Mouse (Mus musculus) heart, adult 2 months (tissue): ENCODE measurements at regions not wholly inside any gene's neighbourhood (a gene's known extent, or its start where the extent isn't known, plus 50 kb on each side); places are given as distances from the start of the nearest gene placed in this dataset.

Source experiments
- DNase-seq, 2 experiments: peaks; one replicate each; pipeline ENCODE4 v3.0.0; 2021
- H3K27ac ChIP-seq: fragments of 200-600 bp; 2 replicates; pipeline ENCODE4 v1.8.1; 2022
- H3K27me3 ChIP-seq: fragments of 200-500 bp; 2 replicates; pipeline ENCODE4 v1.6.1; 2012; ENCODE audit warnings: mild to moderate bottlenecking, low read length, inconsistent platforms, mixed read lengths; ENCODE audit not compliant: control insufficient read depth, insufficient read depth
- H3K36me3 ChIP-seq: fragments of 200-500 bp; 2 replicates; pipeline ENCODE4 v1.6.1; 2012; ENCODE audit warnings: low read length, inconsistent platforms; ENCODE audit not compliant: control insufficient read depth, insufficient read depth
- H3K4me1 ChIP-seq: fragments of 200-500 bp; 2 replicates; pipeline ENCODE4 v1.6.1; 2011; ENCODE audit warnings: low read length; ENCODE audit not compliant: control insufficient read depth, insufficient read depth
- H3K4me3 ChIP-seq: fragments of 200-600 bp; 2 replicates; pipeline ENCODE4 v1.8.1; 2022
- H3K79me2 ChIP-seq: fragments of 200-500 bp; replicated peaks from 2 replicates; pipeline ENCODE4 v1.6.1; 2012; ENCODE audit warnings: mild to moderate bottlenecking, inconsistent platforms, low read length, moderate library complexity, mixed read lengths; ENCODE audit not compliant: control insufficient read depth, insufficient read depth
- H3K9ac ChIP-seq: fragments of 200-500 bp; 2 replicates; pipeline ENCODE4 v1.6.1; 2012; ENCODE audit warnings: low read depth, mild to moderate bottlenecking, control low read depth, inconsistent platforms, low read length, mixed read lengths
- CTCF ChIP-seq: fragments of 200-600 bp; IDR thresholded peaks from 2 replicates; pipeline ENCODE4 v1.8.1; 2022; ENCODE audit warnings: antibody characterized with exemption, mild to moderate bottlenecking, moderate library complexity
- EP300 ChIP-seq: fragments of 200-500 bp; IDR thresholded peaks from 2 replicates; pipeline ENCODE4 v1.6.1; 2011; ENCODE audit warnings: low read depth, low read length, control low read depth; ENCODE audit not compliant: insufficient read depth
- POLR2A ChIP-seq: fragments of 200-500 bp; IDR thresholded peaks from 2 replicates; pipeline ENCODE4 v1.6.1; 2011; ENCODE audit warnings: mild to moderate bottlenecking, low read depth, low read length, control low read depth; ENCODE audit not compliant: insufficient read depth
- WGBS: fragments of 180-500 bp; shearing (Covaris S2); methylation state at CpG from one replicate; pipeline ENCODE4 v1.1.7; 2018; 5-methylcytosine and 5-hydroxymethylcytosine counted together
- intact Hi-C: fragments of 180-260 bp; cut with DNase I; formaldehyde crosslinking; loops from one replicate; pipeline ENCODE4 v1.15.1; 2025

DNA sequence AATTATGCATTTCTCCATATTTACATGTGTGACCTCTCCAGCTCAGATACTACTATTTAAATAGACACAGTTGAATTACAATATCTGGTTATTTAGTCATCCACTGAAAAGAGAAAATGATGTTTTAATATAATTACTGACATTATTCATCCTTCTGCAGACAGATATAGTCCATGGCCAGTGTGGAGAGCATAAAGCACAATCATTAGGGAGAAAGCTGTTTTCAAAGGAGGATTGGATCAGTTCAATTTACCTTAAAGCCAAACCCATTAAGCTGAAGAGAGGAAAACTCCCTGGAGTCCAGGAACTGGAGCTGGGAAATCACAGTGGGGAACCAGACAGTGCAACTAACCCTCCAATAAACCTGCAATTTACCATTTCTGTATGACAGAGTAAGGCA is 339.8 kb upstream of the Rgs17 start:
- no peaks in the 10 kb centered on the region for H3K4me1 ChIP-seq
- no peaks in the 10 kb centered on the region for H3K36me3 ChIP-seq
- no peak for DNase-seq
- no peaks in the 10 kb centered on the region for H3K27me3 ChIP-seq
- H3K9ac ChIP-seq: no peak overlapping the region
- intact Hi-C loops: no loop called here
- no peaks in the 10 kb centered on the region for H3K79me2 ChIP-seq
- TF ChIP-seq EP300 (no peak), POLR2A (no peak), CTCF (no peak)
- H3K27ac ChIP-seq: no peak overlapping the region
- no peak overlapping the region for H3K4me3 ChIP-seq

DNA sequence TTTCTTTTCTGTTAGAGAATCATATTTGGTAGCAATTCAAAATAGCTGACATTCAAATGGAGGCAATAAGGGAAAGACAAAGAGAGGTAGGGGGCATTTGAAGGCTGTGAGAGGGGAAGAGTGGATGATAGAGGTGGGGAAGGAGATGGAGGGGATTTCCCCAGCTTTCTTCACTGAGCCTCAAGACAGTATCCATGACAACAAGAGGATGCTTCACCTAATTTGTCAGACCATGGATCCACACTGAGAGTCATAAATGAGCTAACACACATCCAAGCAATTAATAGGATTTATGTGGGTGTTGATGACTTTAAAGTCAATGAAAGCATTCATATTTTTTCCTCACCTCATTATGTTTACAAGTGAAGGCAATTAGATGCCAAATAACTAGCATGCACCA is 343.5 kb upstream of the Rgs17 start:
- TF ChIP-seq EP300 (no peak), CTCF (no peak), POLR2A (no peak)
- H3K4me1 ChIP-seq: no peaks in the 10 kb centered on the region
- H3K36me3 ChIP-seq: no peaks in the 10 kb centered on the region
- no peak for DNase-seq
- intact Hi-C loops: no loop called here
- no peak overlapping the region for H3K9ac ChIP-seq
- no peak overlapping the region for H3K27ac ChIP-seq
- H3K27me3 ChIP-seq: no peaks in the 10 kb centered on the region
- no peaks in the 10 kb centered on the region for H3K79me2 ChIP-seq
- H3K4me3 ChIP-seq: no peak overlapping the region

DNA sequence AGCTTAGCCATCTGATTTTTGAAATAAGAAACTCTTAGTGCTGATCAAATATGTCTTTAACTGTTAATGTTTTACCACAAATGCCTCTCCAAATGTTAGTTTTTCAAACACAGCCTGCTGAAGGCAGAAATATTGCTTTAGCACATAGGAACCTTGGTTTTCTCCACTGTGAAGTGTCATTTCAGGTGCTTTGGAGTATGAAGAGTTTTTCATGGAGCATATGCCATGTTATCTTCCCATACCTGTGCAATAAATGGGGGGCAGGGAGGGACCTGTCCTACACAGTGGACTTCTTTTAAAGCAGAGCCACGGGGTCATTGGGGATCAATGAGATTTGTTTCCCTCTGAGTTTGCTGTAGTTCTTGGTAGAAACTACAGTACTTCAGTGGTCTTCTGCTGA is 369.2 kb upstream of the Rgs17 start:
- WGBS: 57% methylated on average over 1 of the region's 1 CpGs
- Histone ChIP-seq H3K27ac (no peak overlapping the region), H3K36me3 (no peaks in the 10 kb centered on the region), H3K27me3 (no peaks in the 10 kb centered on the region), H3K9ac (no peak overlapping the region), H3K4me3 (no peak overlapping the region), H3K4me1 (no peaks in the 10 kb centered on the region), H3K79me2 (no peaks in the 10 kb centered on the region)
- intact Hi-C loops: no loop called here
- TF ChIP-seq POLR2A (no peak), EP300 (no peak), CTCF (no peak)
- no peak for DNase-seq

DNA sequence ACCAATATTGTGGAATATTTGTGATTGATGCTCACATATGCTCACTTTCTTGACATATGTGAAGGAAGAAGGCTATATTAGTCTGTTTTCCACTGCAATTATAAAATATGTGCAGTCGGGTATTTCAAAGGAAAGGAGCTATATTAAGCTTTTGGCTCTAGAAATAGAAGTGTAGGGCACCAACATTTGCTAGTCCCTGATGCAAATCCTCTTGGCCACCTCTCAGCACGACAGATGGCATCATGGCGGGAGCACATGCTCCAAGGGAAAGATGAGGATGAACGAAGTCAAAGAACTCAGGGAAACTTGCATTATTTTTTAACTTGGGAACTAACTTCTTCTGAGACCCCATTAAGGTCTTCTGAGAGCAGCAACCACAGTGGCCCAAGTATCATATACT is 374.4 kb upstream of the Rgs17 start:
- WGBS: 80% methylated on average over 4 of the region's 4 CpGs
- DNase-seq: no peak
- Histone ChIP-seq H3K4me1 (no peaks in the 10 kb centered on the region), H3K27me3 (no peaks in the 10 kb centered on the region), H3K36me3 (no peaks in the 10 kb centered on the region), H3K79me2 (no peaks in the 10 kb centered on the region), H3K9ac (no peak overlapping the region), H3K27ac (no peak overlapping the region), H3K4me3 (no peak overlapping the region)
- intact Hi-C loops: no loop called here
- no peak for TF ChIP-seq POLR2A

DNA sequence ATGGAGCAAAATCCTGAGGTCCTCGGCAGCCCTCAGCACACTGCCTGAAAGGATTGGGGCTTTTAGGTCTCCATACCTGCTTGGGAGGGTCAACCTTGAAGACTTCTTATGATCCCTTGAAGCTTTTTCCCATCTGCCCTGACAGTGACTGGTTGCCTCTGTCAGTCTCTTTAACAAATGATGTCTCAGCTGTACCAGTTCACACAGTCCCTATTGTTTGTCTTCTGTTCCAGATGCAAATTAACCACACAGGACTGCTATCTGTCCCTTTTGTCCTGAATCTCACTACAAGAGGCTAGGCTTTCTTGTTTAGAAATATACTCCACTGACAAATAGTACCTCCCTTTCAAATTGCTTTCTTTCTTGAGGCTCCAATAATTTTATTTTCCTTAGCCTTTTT is 375.6 kb upstream of the Rgs17 start:
- H3K27ac ChIP-seq: no peak overlapping the region
- no peaks in the 10 kb centered on the region for H3K27me3 ChIP-seq
- H3K4me3 ChIP-seq: no peak overlapping the region
- intact Hi-C loops: no loop called here
- no peaks in the 10 kb centered on the region for H3K79me2 ChIP-seq
- H3K9ac ChIP-seq: no peak overlapping the region
- H3K36me3 ChIP-seq: no peaks in the 10 kb centered on the region
- no peak for DNase-seq
- H3K4me1 ChIP-seq: no peaks in the 10 kb centered on the region
- WGBS: 91% methylated on average over 1 of the region's 1 CpGs
- TF ChIP-seq EP300 (no peak), POLR2A (no peak)

DNA sequence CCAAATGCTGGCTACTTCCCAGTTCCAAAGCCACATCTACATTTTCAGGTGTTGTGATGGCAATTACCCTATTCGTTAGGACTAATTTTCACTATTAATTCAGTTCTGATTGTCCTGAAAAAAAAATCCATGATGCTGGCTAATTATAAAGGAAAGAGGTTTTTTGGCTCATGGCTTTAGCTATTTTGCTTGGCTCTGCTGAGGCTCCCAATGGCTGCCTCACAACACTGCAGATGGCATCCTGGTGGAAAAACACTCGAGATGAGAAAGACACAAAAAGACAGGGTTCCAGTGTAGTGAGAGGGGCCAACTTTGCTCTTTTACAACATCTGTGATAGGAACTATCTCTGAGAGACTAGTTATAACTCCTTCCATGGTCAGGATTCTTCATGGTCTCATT is 376.5 kb upstream of the Rgs17 start:
- H3K27ac ChIP-seq: no peak overlapping the region
- no peaks in the 10 kb centered on the region for H3K36me3 ChIP-seq
- no peak overlapping the region for H3K4me3 ChIP-seq
- intact Hi-C loops: no loop called here
- H3K4me1 ChIP-seq: no peaks in the 10 kb centered on the region
- no peaks in the 10 kb centered on the region for H3K79me2 ChIP-seq
- TF ChIP-seq EP300: no peak
- no peak for TF ChIP-seq POLR2A
- TF ChIP-seq CTCF: no peak
- 60% methylated on average over 2 of the region's 2 CpGs for WGBS
- no peak for DNase-seq
- no peak overlapping the region for H3K9ac ChIP-seq
- H3K27me3 ChIP-seq: no peaks in the 10 kb centered on the region

DNA sequence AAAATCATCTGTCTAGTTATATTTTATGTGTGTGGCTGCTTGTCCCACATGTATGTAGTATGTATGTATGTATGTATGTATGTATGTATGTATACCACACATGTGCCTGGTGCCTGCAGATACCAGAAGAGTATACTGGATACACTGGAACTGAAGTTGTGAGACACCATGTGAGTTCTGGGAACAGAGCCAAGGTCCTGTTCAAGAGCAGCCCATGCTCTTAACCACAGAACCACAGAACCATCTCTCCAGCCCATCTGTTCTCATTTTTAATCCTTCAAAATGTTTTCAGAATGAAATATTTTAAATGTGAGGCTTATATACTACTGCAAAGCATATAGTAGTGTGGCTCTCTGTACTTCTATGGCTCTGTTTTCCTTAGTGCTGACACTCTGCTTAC is 379.3 kb upstream of the Rgs17 start:
- Histone ChIP-seq H3K27me3 (no peaks in the 10 kb centered on the region), H3K27ac (no peak overlapping the region), H3K79me2 (no peaks in the 10 kb centered on the region), H3K9ac (no peak overlapping the region), H3K4me1 (no peaks in the 10 kb centered on the region), H3K4me3 (no peak overlapping the region), H3K36me3 (no peaks in the 10 kb centered on the region)
- intact Hi-C loops: no loop called here
- TF ChIP-seq EP300 (no peak), CTCF (no peak), POLR2A (no peak)
- no peak for DNase-seq
